Mouse (Mus musculus) testis, adult 2 months (tissue): Measurements from ENCODE around the gene Kiss1r.

Source experiments
- CTCF ChIP-seq: fragments of 200-500 bp; IDR thresholded peaks from 2 replicates; pipeline ENCODE4 v1.5.1; 2012; ENCODE audit warnings: low read depth, mild to moderate bottlenecking, inconsistent platforms, low read length, moderate library complexity; ENCODE audit not compliant: control insufficient read depth, insufficient read depth, insufficient replicate concordance
- POLR2A ChIP-seq: fragments of 200-500 bp; IDR thresholded peaks from 2 replicates; pipeline ENCODE4 v1.6.1; 2012; ENCODE audit warnings: low read depth, mild to moderate bottlenecking, inconsistent platforms, low read length, moderate library complexity; ENCODE audit not compliant: control insufficient read depth

GRCm38 (mm10) chr10:79914131-79914947 lies 2.4 kb upstream of the Kiss1r start:
- no peak for TF ChIP-seq CTCF
- no peak for TF ChIP-seq POLR2A
